Mouse (Mus musculus) heart, embryonic 14.5 days (tissue): Measurements from ENCODE around the gene Rab3b. TPM values are rescaled to one million over a fixed set of nuclear protein-coding genes. Genes with fewer than 3 reads are reported as not detected.

ENCODE experiments used
- ATAC-seq: fragments of 200-750 bp; cut with Nextera tagmentation; 2 replicates; pipeline ENCODE4 v1.8.0; 2017; ENCODE audit warnings: low read depth, moderate TSS enrichment; ENCODE audit not compliant: insufficient number of reproducible peaks, insufficient read depth, low FRiP score
- H3K27ac ChIP-seq, 2 experiments: fragments of 200-500 bp in 1 of 2; fragments of 300-500 bp in 1 of 2; sonication (generic) in 1 of 2; replicated peaks in 1 of 2; 2 replicates each; pipeline ENCODE4 v1.5.1; 2012 to 2014; ENCODE audit warnings: low read depth in 2 of 2, low read length in 2 of 2, control low read depth in 1 of 2, mild to moderate bottlenecking in 1 of 2, mixed read lengths in 1 of 2; ENCODE audit not compliant: control insufficient read depth in 1 of 2, insufficient read depth in 1 of 2
- H3K27me3 ChIP-seq: fragments of 300-500 bp; sonication (generic); 2 replicates; pipeline ENCODE4 v1.6.1; 2014; ENCODE audit warnings: mild to moderate bottlenecking, low read length, control low read depth; ENCODE audit not compliant: control insufficient read depth, insufficient read depth
- H3K36me3 ChIP-seq: fragments of 300-500 bp; sonication (generic); 2 replicates; pipeline ENCODE4 v1.6.1; 2014; ENCODE audit warnings: mild to moderate bottlenecking, control low read depth, low read length, mixed read lengths; ENCODE audit not compliant: control insufficient read depth, insufficient read depth
- H3K4me1 ChIP-seq, 2 experiments: fragments of 200-500 bp in 1 of 2; fragments of 300-500 bp in 1 of 2; sonication (generic) in 1 of 2; 2 replicates each; pipeline ENCODE4 v1.6.1; 2012 to 2014; ENCODE audit warnings: low read length in 2 of 2, control low read depth in 1 of 2, mixed read lengths in 1 of 2; ENCODE audit not compliant: control insufficient read depth in 2 of 2, insufficient read depth in 2 of 2
- H3K4me2 ChIP-seq: fragments of 300-500 bp; sonication (generic); 2 replicates; pipeline ENCODE4 v1.6.1; 2014; ENCODE audit warnings: mild to moderate bottlenecking, low read length
- H3K4me3 ChIP-seq, 2 experiments: fragments of 200-500 bp in 1 of 2; fragments of 300-500 bp in 1 of 2; sonication (generic) in 1 of 2; 2 replicates each; pipeline ENCODE4 v1.5.1; 2012 to 2014; ENCODE audit warnings: low read length in 2 of 2, mild to moderate bottlenecking in 2 of 2, control low read depth in 1 of 2, low read depth in 1 of 2, moderate library complexity in 1 of 2; ENCODE audit not compliant: control insufficient read depth in 1 of 2, insufficient read depth in 1 of 2
- H3K9ac ChIP-seq: fragments of 300-500 bp; sonication (generic); 2 replicates; pipeline ENCODE4 v1.6.1; 2014; ENCODE audit warnings: mild to moderate bottlenecking, low read length
- H3K9me3 ChIP-seq: fragments of 300-500 bp; sonication (generic); 2 replicates; pipeline ENCODE4 v1.6.1; 2016; ENCODE audit warnings: low read length, control low read depth; ENCODE audit not compliant: control insufficient read depth
- WGBS: fragments of 180-500 bp; shearing (Covaris S2); extraction: QIAGEN DNeasy Blood & Tissue Kit; methylation state at CpG from one replicate; pipeline ENCODE4 v1.1.7; 2014; 5-methylcytosine and 5-hydroxymethylcytosine counted together
- polyA plus RNA-seq: library from polyadenylated mRNA; unstranded; fragments of >200 nt; fragmentation: Nextera tagmentation; extraction: Ambion mirVana; gene quantifications from 2 replicates; pipeline ENCODE4 v1.2.1, GENCODE M21; 2014

The Rab3b gene
- polyA plus RNA-seq, 1 experiment from 2014 or later: 6.6 TPM

- no peaks in the 10 kb centered on the region for H3K36me3 ChIP-seq
- ATAC-seq: no peak
- no peaks in the 10 kb centered on the region for H3K9me3 ChIP-seq
- WGBS: 84% methylated on average over 4 of the region's 4 CpGs
- H3K27ac ChIP-seq: no peak overlapping the region
- H3K4me3 ChIP-seq: no peak overlapping the region
- no peak overlapping the region for H3K9ac ChIP-seq
- H3K27me3 ChIP-seq: no peaks in the 10 kb centered on the region
- no peaks in the 10 kb centered on the region for H3K4me1 ChIP-seq
- H3K4me2 ChIP-seq: no peak overlapping the region
These were observed 108.6 kb downstream of the Rab3b start for GRCm38 (mm10) chr4:108987473-108987842.

DNA sequence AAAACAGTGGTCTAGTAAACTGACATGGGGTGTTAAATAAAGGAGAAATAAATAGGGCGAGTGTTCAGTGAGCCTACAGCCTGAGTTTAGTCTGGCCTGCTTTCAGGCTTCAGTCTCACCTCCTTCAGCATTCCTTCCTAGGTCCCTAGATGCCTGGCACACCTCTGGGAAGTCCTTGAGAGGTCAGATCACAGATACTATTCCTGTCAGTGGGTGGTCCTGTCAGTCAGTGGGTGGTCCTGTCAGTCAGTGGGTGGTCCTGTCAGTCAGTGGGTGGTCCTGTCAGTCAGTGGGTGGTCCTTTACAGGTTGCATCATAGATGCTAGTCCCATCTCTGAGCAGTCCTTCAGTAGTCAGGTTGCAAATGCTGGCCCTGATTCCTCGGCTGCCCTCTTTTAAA lies 110.6 kb downstream of the Rab3b start:
- WGBS: 60% methylated on average over 2 of the region's 2 CpGs
- ATAC-seq: no peak
- Histone ChIP-seq H3K4me1 (no peaks in the 10 kb centered on the region), H3K27ac (no peak overlapping the region), H3K4me2 (no peak overlapping the region), H3K9ac (no peak overlapping the region), H3K4me3 (no peak overlapping the region), H3K36me3 (no peaks in the 10 kb centered on the region), H3K27me3 (no peaks in the 10 kb centered on the region), H3K9me3 (no peaks in the 10 kb centered on the region)

DNA sequence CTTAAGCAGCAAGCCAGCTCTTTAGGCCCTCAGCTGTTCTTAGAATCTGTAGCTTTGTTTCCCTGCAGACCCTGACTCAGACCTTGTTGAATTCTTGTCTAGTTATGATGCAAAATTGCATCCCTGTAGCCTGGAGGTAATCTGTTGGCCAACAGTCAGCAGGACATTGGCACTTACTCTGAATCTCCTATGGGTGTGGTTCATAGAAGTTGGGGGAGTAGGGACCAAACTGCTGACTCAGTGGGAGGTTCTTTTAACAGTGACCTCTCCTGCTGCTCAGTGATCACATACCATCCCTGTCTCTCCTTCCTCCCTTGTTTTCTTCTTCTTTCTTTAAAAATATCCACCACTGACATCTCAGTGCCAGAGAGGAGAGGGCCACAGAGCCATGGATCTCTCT lies 111.2 kb downstream of the Rab3b start:
- ATAC-seq: no peak
- no peak overlapping the region for H3K4me3 ChIP-seq
- no peaks in the 10 kb centered on the region for H3K4me1 ChIP-seq

GRCm38 (mm10) chr4:108990571-108990970 lies 111.7 kb downstream of the Rab3b start:
- no peak overlapping the region for H3K4me3 ChIP-seq
- H3K27me3 ChIP-seq: no peaks in the 10 kb centered on the region
- no peak overlapping the region for H3K27ac ChIP-seq
- no peaks in the 10 kb centered on the region for H3K4me1 ChIP-seq
- no peak overlapping the region for H3K4me2 ChIP-seq
- no peak for ATAC-seq
- H3K9me3 ChIP-seq: no peaks in the 10 kb centered on the region
- H3K9ac ChIP-seq: no peak overlapping the region
- 77% methylated on average over 6 of the region's 6 CpGs for WGBS
- no peaks in the 10 kb centered on the region for H3K36me3 ChIP-seq

More for the DNA sequence above, 111.2 kb downstream of the Rab3b start:
- Histone ChIP-seq H3K36me3 (no peaks in the 10 kb centered on the region), H3K4me2 (no peak overlapping the region), H3K9ac (no peak overlapping the region), H3K27me3 (no peaks in the 10 kb centered on the region), H3K27ac (no peak overlapping the region), H3K9me3 (no peaks in the 10 kb centered on the region)

DNA sequence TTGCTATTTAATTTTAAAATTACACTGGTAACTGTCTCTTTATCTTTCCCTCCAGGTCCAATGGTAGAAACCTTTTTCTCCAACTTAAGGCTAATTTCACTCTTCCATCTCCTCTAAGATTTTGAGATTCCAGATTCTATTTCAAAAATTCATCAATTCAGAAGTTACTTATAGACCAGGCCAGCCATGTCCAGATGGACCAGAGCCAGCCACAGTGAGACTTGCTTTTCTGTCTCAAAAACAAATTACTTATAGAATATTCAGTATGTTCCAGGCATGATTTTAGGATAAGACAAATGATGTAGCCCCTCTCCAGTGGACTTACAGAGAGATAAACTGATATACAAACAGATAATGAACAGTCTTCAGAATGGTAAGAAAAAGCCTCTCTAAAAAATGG lies 112.9 kb downstream of the Rab3b start:
- ATAC-seq: no peak
- no peaks in the 10 kb centered on the region for H3K9me3 ChIP-seq
- H3K4me3 ChIP-seq: no peak overlapping the region
- no peaks in the 10 kb centered on the region for H3K36me3 ChIP-seq
- no peaks in the 10 kb centered on the region for H3K27me3 ChIP-seq
- no peak overlapping the region for H3K4me2 ChIP-seq
- no peak overlapping the region for H3K27ac ChIP-seq
- no peaks in the 10 kb centered on the region for H3K4me1 ChIP-seq
- no peak overlapping the region for H3K9ac ChIP-seq

Other genes with a start within 250 kb of the Rab3b start
- gene 3110021N24Rik, start 159.4 kb upstream of the Rab3b start, polyA plus RNA-seq: 1.6 and 2.2 TPM in 2 replicates
- 4.0 and 4.1 TPM in 2 replicates for gene Zfyve9, start 98.3 kb upstream of the Rab3b start, polyA plus RNA-seq
- 186 and 198 TPM in 2 replicates for gene Btf3l4, start 45.4 kb upstream of the Rab3b start, polyA plus RNA-seq
- 128 and 130 TPM in 2 replicates for gene Txndc12, start 44.5 kb upstream of the Rab3b start, polyA plus RNA-seq
- gene Kti12, start 31.3 kb upstream of the Rab3b start, polyA plus RNA-seq: 22.3 and 23.8 TPM in 2 replicates
- 0.73 and 1.4 TPM in 2 replicates for gene A730015C16Rik, start 30.4 kb upstream of the Rab3b start, polyA plus RNA-seq
- 37.5 and 37.9 TPM in 2 replicates for gene Nrd1, start 121.6 kb downstream of the Rab3b start, polyA plus RNA-seq